Mouse (Mus musculus): Measurements from ENCODE around the gene Krtap21-1. TPM values are rescaled to one million over a fixed set of nuclear protein-coding genes. Genes with fewer than 3 reads are reported as not detected.

The Krtap21-1 gene
- not detected in 2 replicates for polyA plus RNA-seq (2012; rRNA removed)

GRCm38 (mm10) chr16:89403768-89404167, at the start of gene Krtap21-1:
Krtap21-1 (minus strand) TSS chr16:89403868.

GRCm38 (mm10) chr16:89420011-89420410, 16.3 kb upstream of the Krtap21-1 start, which contains the start of gene Krtap6-2:
Krtap6-2 (minus strand) TSS chr16:89420111.

Other genes with a start within 250 kb of the Krtap21-1 start
- not detected in 2 replicates for gene Gm9789, start 245.9 kb downstream of the Krtap21-1 start, polyA plus RNA-seq (2012; rRNA removed)
- not detected in 2 replicates for gene Gm7735, start 234.4 kb downstream of the Krtap21-1 start, polyA plus RNA-seq (2012; rRNA removed)
- gene 1110057P08Rik, start 229.1 kb downstream of the Krtap21-1 start, polyA plus RNA-seq (2012; rRNA removed) = not detected in 2 replicates
- gene Krtap20-2, start 198.0 kb downstream of the Krtap21-1 start, polyA plus RNA-seq (2012; rRNA removed) = not detected in 2 replicates
- gene Krtap6-2, start 16.2 kb upstream of the Krtap21-1 start, polyA plus RNA-seq (2012; rRNA removed) = not detected in 2 replicates
- gene Krtap8-1, start 84.1 kb upstream of the Krtap21-1 start, polyA plus RNA-seq (2012; rRNA removed) = 0.12 TPM in 1 of 2 replicates, not detected in the other
- 0.40 and 0.60 TPM in 2 replicates for gene Krtap7-1, start 104.5 kb upstream of the Krtap21-1 start, polyA plus RNA-seq (2012; rRNA removed)
- not detected in 2 replicates for gene Krtap11-1, start 167.3 kb upstream of the Krtap21-1 start, polyA plus RNA-seq (2012; rRNA removed)

Data from central nervous system, embryonic 18 days (tissue).